Mouse (Mus musculus): ENCODE data around the gene Acap2. TPM values are rescaled to one million over a fixed set of nuclear protein-coding genes. Genes with fewer than 3 reads are reported as not detected.

Gene Acap2
- polyA plus RNA-seq, 1 experiment from 2014 or later, result 9.4 TPM

DNA sequence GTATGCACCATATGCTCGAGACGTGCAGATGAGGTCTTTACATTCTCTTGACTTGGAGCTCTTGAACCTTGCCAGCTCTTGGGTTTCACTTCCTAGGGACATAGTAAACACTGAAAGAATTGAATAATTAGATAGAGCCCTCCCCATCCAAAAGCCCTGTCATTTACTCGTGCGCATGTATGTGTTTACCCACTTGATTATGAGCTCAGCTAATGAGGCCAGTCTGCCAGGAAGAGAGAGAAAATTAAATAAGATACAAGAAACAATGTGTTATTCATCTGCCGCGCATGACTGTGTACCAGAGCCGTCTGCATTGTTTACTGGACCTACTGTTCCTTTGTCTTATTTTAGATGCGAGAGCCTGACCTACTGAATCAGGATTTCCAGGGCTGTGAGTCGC, 10.5 kb upstream of the Acap2 start:
- WGBS, result 62% methylated on average over 9 of the region's 9 CpGs
- ATAC-seq, result no peak

DNA sequence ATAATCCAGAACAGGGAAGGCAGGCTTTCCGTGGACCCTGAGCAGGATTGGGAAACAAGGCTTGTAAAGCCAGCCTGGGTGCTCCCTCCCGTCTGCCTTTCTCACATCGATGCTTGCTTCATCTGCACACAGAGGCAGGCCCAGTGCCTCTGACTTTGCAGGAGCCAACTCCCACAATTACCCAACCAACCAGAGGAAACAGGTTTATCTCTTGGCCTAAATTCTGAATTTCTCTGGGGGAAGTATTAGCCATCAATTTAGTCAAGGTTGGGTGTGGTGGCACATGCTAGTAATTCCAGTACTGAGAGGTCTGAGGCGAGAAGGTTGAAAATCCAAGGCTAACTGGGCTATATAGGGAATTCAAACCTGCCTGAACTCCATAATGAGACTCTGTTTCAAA, 9.4 kb upstream of the Acap2 start:
- Histone ChIP-seq H3K4me2 (ENCODE audit: low read length) (no peak overlapping the region), H3K9me3 (ENCODE audit: control insufficient read depth, low read length) (no peaks in the 10 kb centered on the region), H3K9ac (ENCODE audit: low read depth, low read length) (no peak overlapping the region), H3K27me3 (replicated peaks; ENCODE audit: control insufficient read depth, insufficient read depth, low read length) (no peaks in the 10 kb centered on the region), H3K27ac (ENCODE audit: low read depth, low read length) (no peak overlapping the region), H3K36me3 (ENCODE audit: control insufficient read depth, insufficient read depth, low read length) (no peaks in the 10 kb centered on the region), H3K4me1 (ENCODE audit: control insufficient read depth, insufficient read depth, low read depth, low read length) (no peaks in the 10 kb centered on the region), H3K4me3 (ENCODE audit: low read length) (no peak overlapping the region)
- 82% methylated on average over 4 of the region's 4 CpGs for WGBS
- no peak for ATAC-seq

More for the DNA sequence above, 10.5 kb upstream of the Acap2 start:
- Histone ChIP-seq H3K4me1 (ENCODE audit: control insufficient read depth, insufficient read depth, low read depth, low read length) (no peaks in the 10 kb centered on the region), H3K27me3 (replicated peaks; ENCODE audit: control insufficient read depth, insufficient read depth, low read length) (no peaks in the 10 kb centered on the region), H3K4me2 (ENCODE audit: low read length) (no peak overlapping the region), H3K9me3 (ENCODE audit: control insufficient read depth, low read length) (no peaks in the 10 kb centered on the region), H3K4me3 (ENCODE audit: low read length) (no peak overlapping the region), H3K36me3 (ENCODE audit: control insufficient read depth, insufficient read depth, low read length) (no peaks in the 10 kb centered on the region), H3K9ac (ENCODE audit: low read depth, low read length) (no peak overlapping the region), H3K27ac (ENCODE audit: low read depth, low read length) (no peak overlapping the region)

DNA sequence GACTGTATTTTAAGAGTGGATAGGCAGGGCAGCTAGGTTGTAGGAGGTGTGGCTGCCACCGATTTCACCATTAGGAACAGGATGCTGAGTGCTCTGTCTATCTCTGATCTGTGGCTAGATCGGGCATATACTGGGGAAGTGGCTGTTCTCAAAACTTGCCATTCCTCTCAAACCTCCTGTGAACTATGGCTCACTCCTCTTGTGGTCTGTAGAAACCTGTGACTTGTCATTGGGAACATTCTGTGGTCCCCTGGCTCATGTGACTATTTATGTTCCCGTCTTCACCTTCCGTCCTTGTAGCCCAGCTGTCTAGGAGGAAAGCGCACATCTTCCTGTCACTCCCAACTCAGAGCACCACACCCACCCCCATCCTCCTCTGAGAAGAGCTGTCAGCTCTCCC, 8.9 kb upstream of the Acap2 start:
- no peaks in the 10 kb centered on the region for H3K9me3 ChIP-seq (ENCODE audit: control insufficient read depth, low read length)
- no peaks in the 10 kb centered on the region for H3K27me3 ChIP-seq (replicated peaks; ENCODE audit: control insufficient read depth, insufficient read depth, low read length)
- no peaks in the 10 kb centered on the region for H3K36me3 ChIP-seq (ENCODE audit: control insufficient read depth, insufficient read depth, low read length)
- no peak for ATAC-seq
- WGBS, result 79% methylated on average over 5 of the region's 5 CpGs
- H3K4me1 ChIP-seq (ENCODE audit: control insufficient read depth, insufficient read depth, low read depth, low read length), result no peaks in the 10 kb centered on the region
- no peak overlapping the region for H3K4me3 ChIP-seq (ENCODE audit: low read length)
- no peak overlapping the region for H3K4me2 ChIP-seq (ENCODE audit: low read length)
- H3K27ac ChIP-seq (ENCODE audit: low read depth, low read length), result no peak overlapping the region
- H3K9ac ChIP-seq (ENCODE audit: low read depth, low read length), result no peak overlapping the region

DNA sequence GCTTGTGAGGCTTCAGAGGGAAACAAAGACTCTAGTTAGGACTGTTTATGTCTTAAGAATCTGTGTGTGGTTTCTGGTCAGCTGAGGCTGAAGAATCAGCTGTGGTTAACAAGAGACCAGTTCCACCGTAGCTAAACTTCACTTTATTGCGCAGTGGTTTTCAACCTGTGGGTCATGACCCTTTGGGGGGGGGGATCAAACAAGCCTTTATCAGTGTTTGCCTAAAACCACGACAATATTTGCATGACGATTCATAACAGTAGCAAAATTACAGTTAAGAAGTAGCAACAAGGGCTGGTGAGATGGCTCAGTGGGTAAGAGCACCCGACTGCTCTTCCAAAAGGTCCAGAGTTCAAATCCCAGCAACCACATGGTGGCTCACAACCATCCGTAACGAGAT, 4.7 kb upstream of the Acap2 start:
- H3K4me3 ChIP-seq (ENCODE audit: low read length), result no peak overlapping the region
- H3K4me1 ChIP-seq (ENCODE audit: control insufficient read depth, insufficient read depth, low read depth, low read length), result no peaks in the 10 kb centered on the region; the same call in 1 of the 2 replicates
- no peak overlapping the region for H3K27ac ChIP-seq (ENCODE audit: low read depth, low read length)
- no peak overlapping the region for H3K9ac ChIP-seq (ENCODE audit: low read depth, low read length)
- H3K9me3 ChIP-seq (ENCODE audit: control insufficient read depth, low read length), result no peaks in the 10 kb centered on the region
- no peak for ATAC-seq
- H3K4me2 ChIP-seq (ENCODE audit: low read length), result no peak overlapping the region
- no peaks in the 10 kb centered on the region for H3K27me3 ChIP-seq (replicated peaks; ENCODE audit: control insufficient read depth, insufficient read depth, low read length)
- 94% methylated on average over 5 of the region's 7 CpGs for whole genome bisulfite sequencing
- no peaks in the 10 kb centered on the region for H3K36me3 ChIP-seq (ENCODE audit: control insufficient read depth, insufficient read depth, low read length)

DNA sequence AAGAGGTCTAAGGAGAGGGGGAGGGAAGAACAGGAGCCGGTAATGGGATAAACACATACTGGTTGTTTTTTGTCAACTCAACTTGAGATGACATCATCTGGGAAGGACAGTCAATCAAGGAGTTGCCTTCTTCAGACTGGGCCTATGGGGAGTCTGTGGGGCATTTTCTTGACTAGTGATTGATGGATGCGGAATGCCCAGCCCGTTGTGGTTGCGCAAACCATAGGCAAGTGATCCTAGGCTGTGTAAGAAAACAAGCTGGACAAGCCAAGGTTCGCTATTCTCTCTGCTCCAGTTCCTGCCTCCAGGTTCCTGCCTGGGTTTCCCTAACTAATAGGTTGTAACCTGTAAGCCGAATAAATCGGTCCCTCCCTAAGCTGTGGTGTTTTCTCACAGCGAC, 4.1 kb upstream of the Acap2 start:
- Histone ChIP-seq H3K9ac (ENCODE audit: low read depth, low read length) (no peak overlapping the region), H3K4me2 (ENCODE audit: low read length) (no peak overlapping the region), H3K4me3 (ENCODE audit: low read length) (no peak overlapping the region), H3K4me1 (ENCODE audit: control insufficient read depth, insufficient read depth, low read depth, low read length) (no peaks in the 10 kb centered on the region; the same call in 1 of the 2 replicates), H3K27ac (ENCODE audit: low read depth, low read length) (no peak overlapping the region), H3K27me3 (replicated peaks; ENCODE audit: control insufficient read depth, insufficient read depth, low read length) (no peaks in the 10 kb centered on the region), H3K9me3 (ENCODE audit: control insufficient read depth, low read length) (no peaks in the 10 kb centered on the region), H3K36me3 (ENCODE audit: control insufficient read depth, insufficient read depth, low read length) (no peaks in the 10 kb centered on the region)
- ATAC-seq, result no peak
- 94% methylated on average over 8 of the region's 8 CpGs for WGBS

DNA sequence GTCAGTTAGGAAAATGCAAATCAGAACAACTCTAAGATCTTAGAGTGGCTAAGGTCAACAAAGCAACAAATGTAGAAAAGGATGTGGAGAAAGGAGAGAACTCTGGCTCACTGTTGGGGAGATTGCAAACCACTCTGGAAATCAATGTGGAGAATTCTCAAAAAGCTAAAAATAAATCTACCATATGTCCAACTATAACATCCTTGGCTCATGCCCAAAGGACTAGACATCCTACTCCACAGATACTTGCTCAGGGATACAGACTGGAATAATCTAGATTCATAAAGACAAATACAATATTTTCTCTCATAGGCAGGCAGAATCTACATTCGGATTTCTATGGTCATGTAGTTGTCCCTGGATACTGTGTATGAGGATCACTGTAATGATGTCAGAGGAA, 3.2 kb upstream of the Acap2 start:
- Histone ChIP-seq H3K36me3 (ENCODE audit: control insufficient read depth, insufficient read depth, low read length) (no peaks in the 10 kb centered on the region), H3K27me3 (replicated peaks; ENCODE audit: control insufficient read depth, insufficient read depth, low read length) (no peaks in the 10 kb centered on the region), H3K9me3 (ENCODE audit: control insufficient read depth, low read length) (no peaks in the 10 kb centered on the region), H3K27ac (ENCODE audit: low read depth, low read length) (no peak overlapping the region), H3K4me1 (ENCODE audit: control insufficient read depth, insufficient read depth, low read depth, low read length) (peaks cover 6% of the 10 kb centered on the region), H3K9ac (ENCODE audit: low read depth, low read length) (no peak overlapping the region), H3K4me2 (ENCODE audit: low read length) (no peak overlapping the region), H3K4me3 (ENCODE audit: low read length) (no peak overlapping the region)
- ATAC-seq, result no peak
- WGBS, result 89% methylated on average over 1 of the region's 1 CpGs

DNA sequence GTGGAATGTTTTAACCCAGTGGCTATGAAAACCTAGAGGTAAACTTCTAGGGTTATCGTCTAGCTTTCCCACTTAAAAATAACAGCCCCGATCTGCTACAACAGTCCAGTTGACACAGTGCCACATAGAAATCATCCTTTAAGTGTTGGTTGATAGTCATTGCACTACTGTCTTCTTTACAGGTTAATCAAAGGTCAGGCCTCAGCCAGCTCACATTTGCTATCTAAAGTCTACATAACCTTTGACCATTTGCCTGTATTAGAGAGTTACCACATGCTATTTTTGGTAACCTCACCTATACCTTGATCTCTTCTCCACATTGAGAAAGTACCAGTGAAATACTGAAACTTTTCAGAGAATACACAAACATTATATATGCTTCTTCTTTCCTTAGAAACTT, 659 bp upstream of the Acap2 start:
- peaks cover 16% of the 10 kb centered on the region for H3K4me1 ChIP-seq (ENCODE audit: control insufficient read depth, insufficient read depth, low read depth, low read length)

DNA sequence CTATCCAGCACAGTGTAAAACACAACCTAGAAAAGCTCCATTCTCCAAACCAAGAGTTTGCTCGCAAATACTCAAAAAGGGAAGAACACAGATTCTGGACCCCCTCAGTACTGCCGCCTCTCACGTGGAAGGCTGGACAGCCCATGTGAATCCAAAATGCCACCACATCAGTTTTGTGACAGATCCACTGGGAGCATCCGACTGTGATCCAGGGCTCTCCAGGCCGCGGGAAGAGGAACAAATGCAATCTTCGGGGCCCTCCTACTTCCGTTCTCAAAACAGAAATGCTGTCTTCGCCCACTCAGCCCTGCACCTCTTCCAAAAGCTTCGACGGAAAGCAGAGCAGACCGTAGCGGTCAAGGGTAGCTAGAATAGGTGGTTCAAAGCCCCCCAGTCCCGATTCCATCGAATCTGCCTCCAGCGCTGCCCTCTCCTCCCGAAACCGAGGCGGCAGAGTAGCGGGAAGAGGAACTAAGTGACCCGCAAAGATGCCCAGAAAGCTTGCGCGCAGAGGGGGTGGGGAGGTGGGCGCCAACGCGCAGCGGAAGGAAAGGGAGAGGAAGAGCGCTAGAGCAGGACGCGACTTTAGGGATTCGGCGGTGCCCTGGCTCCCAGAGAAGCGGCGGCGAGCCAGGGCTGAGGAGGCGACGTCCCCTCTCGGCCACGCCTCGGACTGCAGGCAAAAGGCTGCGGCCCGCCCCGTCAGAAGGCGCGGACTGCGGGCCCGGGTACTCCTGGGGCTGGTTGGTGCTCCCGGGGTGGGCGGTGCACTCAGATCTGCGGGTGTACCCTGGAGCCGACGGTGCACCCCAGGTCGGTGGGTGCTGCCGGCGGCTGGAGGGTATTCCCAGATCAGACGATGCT, 887 bp downstream of the Acap2 start:
- Histone ChIP-seq H3K36me3 (ENCODE audit: control insufficient read depth, insufficient read depth, low read length) (no peaks in the 10 kb centered on the region), H3K9ac (ENCODE audit: low read depth, low read length) (peak overlapping the region; percentile 98), H3K27me3 (replicated peaks; ENCODE audit: control insufficient read depth, insufficient read depth, low read length) (no peaks in the 10 kb centered on the region), H3K9me3 (ENCODE audit: control insufficient read depth, low read length) (no peaks in the 10 kb centered on the region), H3K4me1 (ENCODE audit: control insufficient read depth, insufficient read depth, low read depth, low read length) (peaks cover 16% of the 10 kb centered on the region), H3K27ac (ENCODE audit: low read depth, low read length) (peak overlapping the region; percentile 96), H3K4me2 (ENCODE audit: low read length) (peak overlapping the region; percentile 78), H3K4me3 (ENCODE audit: low read length) (peak overlapping the region; percentile 97)
- ATAC-seq, result peak; percentile 19
- 1% methylated on average over 52 of the region's 56 CpGs for WGBS

More for the DNA sequence above, 659 bp upstream of the Acap2 start:
- Histone ChIP-seq H3K4me2 (ENCODE audit: low read length) (peak overlapping the region; percentile 78), H3K4me3 (ENCODE audit: low read length) (peak overlapping the region; percentile 97), H3K27me3 (replicated peaks; ENCODE audit: control insufficient read depth, insufficient read depth, low read length) (no peaks in the 10 kb centered on the region), H3K27ac (ENCODE audit: low read depth, low read length) (no peak overlapping the region; the same call in 1 of the 2 replicates), H3K9ac (ENCODE audit: low read depth, low read length) (no peak overlapping the region), H3K9me3 (ENCODE audit: control insufficient read depth, low read length) (no peaks in the 10 kb centered on the region), H3K36me3 (ENCODE audit: control insufficient read depth, insufficient read depth, low read length) (no peaks in the 10 kb centered on the region)
- no peak for ATAC-seq
- WGBS, result 86% methylated on average over 2 of the region's 2 CpGs

DNA sequence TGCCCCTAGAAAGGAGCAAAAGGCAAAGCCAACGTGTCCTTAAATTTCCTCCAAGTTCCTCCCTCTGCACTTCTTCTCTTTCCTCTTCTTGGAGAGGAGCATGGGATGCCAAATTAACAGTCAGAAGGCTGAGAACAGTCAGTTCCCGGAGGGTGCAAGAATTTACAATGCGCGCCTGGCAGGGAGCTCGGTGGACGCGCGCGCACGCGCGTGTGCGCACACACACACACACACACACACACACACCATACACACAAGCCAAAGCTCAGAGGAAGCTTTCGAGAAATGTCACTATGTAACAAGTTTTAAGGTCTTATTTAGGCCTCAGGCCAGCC, 1.5 kb downstream of the Acap2 start:
- WGBS, result 0% methylated on average over 14 of the region's 14 CpGs
- H3K27me3 ChIP-seq (replicated peaks; ENCODE audit: control insufficient read depth, insufficient read depth, low read length), result no peaks in the 10 kb centered on the region
- H3K9me3 ChIP-seq (ENCODE audit: control insufficient read depth, low read length), result no peaks in the 10 kb centered on the region

More for the DNA sequence above, 1.5 kb downstream of the Acap2 start:
- Histone ChIP-seq H3K4me1 (ENCODE audit: control insufficient read depth, insufficient read depth, low read depth, low read length) (peaks cover 16% of the 10 kb centered on the region), H3K4me2 (ENCODE audit: low read length) (peak overlapping the region; percentile 78), H3K27ac (ENCODE audit: low read depth, low read length) (peak overlapping the region; percentile 96), H3K4me3 (ENCODE audit: low read length) (peak overlapping the region; percentile 97), H3K9ac (ENCODE audit: low read depth, low read length) (peak overlapping the region; percentile 98), H3K36me3 (ENCODE audit: control insufficient read depth, insufficient read depth, low read length) (no peaks in the 10 kb centered on the region)
- no peak for ATAC-seq
